Mouse (Mus musculus) heart, embryonic 13.5 days (tissue): ENCODE data around the gene Arntl2. TPM values are rescaled to one million over a fixed set of nuclear protein-coding genes. Genes with fewer than 3 reads are reported as not detected.

Experiments used
- ATAC-seq: fragments of 200-750 bp; cut with Nextera tagmentation; 2 replicates; pipeline ENCODE4 v1.8.0; 2017; ENCODE audit warnings: moderate TSS enrichment; ENCODE audit not compliant: insufficient number of reproducible peaks, low FRiP score, low TSS enrichment; ENCODE audit errors: extremely low read depth
- H3K27ac ChIP-seq: fragments of 300-500 bp; sonication (generic); replicated peaks from 2 replicates; pipeline ENCODE4 v1.5.1; 2015; ENCODE audit warnings: moderate library complexity, mild to moderate bottlenecking, inconsistent platforms
- H3K27me3 ChIP-seq: fragments of 300-500 bp; sonication (generic); replicated peaks from 2 replicates; pipeline ENCODE4 v1.6.1; 2015; ENCODE audit warnings: mild to moderate bottlenecking, inconsistent platforms
- H3K36me3 ChIP-seq: fragments of 300-500 bp; sonication (generic); 2 replicates; pipeline ENCODE4 v1.6.1; 2015; ENCODE audit warnings: mild to moderate bottlenecking, inconsistent platforms
- H3K4me1 ChIP-seq: fragments of 300-500 bp; sonication (generic); 2 replicates; pipeline ENCODE4 v1.6.1; 2015; ENCODE audit warnings: inconsistent platforms
- H3K4me2 ChIP-seq: fragments of 300-500 bp; sonication (generic); 2 replicates; pipeline ENCODE4 v1.6.1; 2015; ENCODE audit warnings: inconsistent platforms, mild to moderate bottlenecking, moderate library complexity
- H3K4me3 ChIP-seq: fragments of 300-500 bp; sonication (generic); 2 replicates; pipeline ENCODE4 v1.5.1; 2015; ENCODE audit warnings: moderate library complexity, mild to moderate bottlenecking, inconsistent platforms
- H3K9ac ChIP-seq: fragments of 300-500 bp; sonication (generic); 2 replicates; pipeline ENCODE4 v1.6.1; 2015; ENCODE audit warnings: inconsistent platforms, mild to moderate bottlenecking, moderate library complexity
- H3K9me3 ChIP-seq: fragments of 300-500 bp; sonication (generic); 2 replicates; pipeline ENCODE4 v1.6.1; 2016; ENCODE audit warnings: inconsistent platforms
- WGBS: fragments of 180-500 bp; shearing (Covaris S2); methylation state at CpG from one replicate; pipeline ENCODE4 v1.1.7; 2015; ENCODE audit warnings: mixed read lengths; 5-methylcytosine and 5-hydroxymethylcytosine counted together
- polyA plus RNA-seq: library from polyadenylated mRNA; unstranded; fragments of >200 nt; fragmentation: Nextera tagmentation; extraction: Ambion mirVana; gene quantifications from 2 replicates; pipeline ENCODE4 v1.2.1, GENCODE M21; 2015

Arntl2 gene
- 2.2 and 2.5 TPM in 2 replicates for polyA plus RNA-seq

GRCm38 (mm10) chr6:146795924-146796545, at the start of gene Arntl2:
Gene Arntl2 (plus strand): TSS chr6:146796055.
- peak; percentile 84 for ATAC-seq
- Histone ChIP-seq H3K9me3 (no peaks in the 10 kb centered on the region), H3K4me2 (peak within 1 kb of the TSS; percentile 85), H3K4me3 (peak within 1 kb of the TSS; percentile 59), H3K4me1 (peaks cover 17% of the 10 kb centered on the region), H3K36me3 (no peaks in the 10 kb centered on the region), H3K9ac (peak within 1 kb of the TSS; percentile 81), H3K27me3 (no peaks in the 10 kb centered on the region), H3K27ac (0 out of 2 replicates have a peak within 1 kb of the TSS, but pooled peaks have one; percentile 12)
- WGBS = under 1% methylated on average over 36 of the region's 36 CpGs

DNA sequence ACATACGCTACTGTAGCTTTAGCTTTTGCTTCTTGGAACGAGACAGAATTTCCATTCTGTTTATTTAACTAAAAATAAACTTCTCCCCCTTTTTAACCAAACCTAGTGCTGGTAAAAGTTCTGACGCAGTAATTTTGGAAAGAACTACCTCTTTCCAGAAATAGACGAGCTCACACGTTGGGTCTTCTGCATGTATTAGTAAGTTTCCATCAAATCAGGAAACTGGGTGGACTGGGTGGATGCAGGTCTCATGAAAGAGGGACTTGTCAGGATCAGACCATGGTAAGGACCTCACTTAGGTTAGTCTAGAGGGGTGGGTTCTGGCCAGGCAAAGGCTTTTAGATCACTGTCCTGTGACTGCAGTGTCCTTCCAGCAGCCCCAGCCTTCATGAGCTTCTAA, 49.3 kb upstream of the Arntl2 start:
- Histone ChIP-seq H3K27ac (no peak overlapping the region), H3K36me3 (0 out of 2 replicates have a peak, but pooled peaks cover 2% of the 10 kb centered on the region), H3K9me3 (no peaks in the 10 kb centered on the region), H3K4me1 (peaks cover 85% of the 10 kb centered on the region), H3K9ac (no peak overlapping the region), H3K4me3 (no peak overlapping the region), H3K27me3 (no peaks in the 10 kb centered on the region), H3K4me2 (no peak overlapping the region)
- 60% methylated on average over 5 of the region's 5 CpGs for WGBS
- ATAC-seq = no peak

DNA sequence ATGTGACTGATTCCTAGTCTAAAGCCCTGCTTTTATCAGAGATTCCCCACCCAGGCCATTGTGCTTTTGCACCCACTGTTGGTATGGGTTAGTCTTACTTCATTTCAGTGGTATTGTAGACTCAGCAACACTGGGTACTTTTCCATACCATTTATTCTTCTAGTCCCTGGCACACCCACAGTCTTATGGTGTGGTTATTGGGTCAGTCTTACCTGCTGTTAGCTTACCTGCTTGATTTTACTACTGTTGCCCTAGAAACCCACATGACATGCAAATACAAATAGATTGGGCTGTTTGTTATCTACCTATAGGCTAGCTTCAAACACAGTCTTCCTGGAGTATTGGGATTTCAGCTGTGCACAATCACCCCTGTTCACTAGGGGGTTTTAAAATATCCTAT, 48.8 kb upstream of the Arntl2 start:
- Histone ChIP-seq H3K27ac (no peak overlapping the region), H3K36me3 (0 out of 2 replicates have a peak, but pooled peaks cover 2% of the 10 kb centered on the region), H3K4me3 (no peak overlapping the region), H3K4me2 (no peak overlapping the region), H3K4me1 (peaks cover 86% of the 10 kb centered on the region), H3K27me3 (no peaks in the 10 kb centered on the region), H3K9me3 (no peaks in the 10 kb centered on the region), H3K9ac (no peak overlapping the region)
- no peak for ATAC-seq

- Histone ChIP-seq H3K9me3 (no peaks in the 10 kb centered on the region), H3K27me3 (no peaks in the 10 kb centered on the region), H3K36me3 (0 out of 2 replicates have a peak, but pooled peaks cover 2% of the 10 kb centered on the region), H3K9ac (no peak overlapping the region), H3K27ac (peak overlapping the region; percentile 84), H3K4me3 (no peak overlapping the region), H3K4me2 (0 out of 2 replicates have a peak overlapping the region, but pooled peaks have one; percentile 30), H3K4me1 (peaks cover 86% of the 10 kb centered on the region)
- WGBS = 51% methylated on average over 1 of the region's 1 CpGs
- ATAC-seq = no peak
Measured at GRCm38 (mm10) chr6:146748271-146748670, 47.6 kb upstream of the Arntl2 start.

- 8% methylated on average over 1 of the region's 1 CpGs for WGBS
- no peaks in the 10 kb centered on the region for H3K9me3 ChIP-seq
- peak overlapping the region; percentile 78 for H3K27ac ChIP-seq
- H3K4me2 ChIP-seq = no peak overlapping the region
- no peak overlapping the region for H3K4me3 ChIP-seq
- no peak for ATAC-seq
- H3K36me3 ChIP-seq = no peaks in the 10 kb centered on the region
- no peak overlapping the region for H3K9ac ChIP-seq
- H3K4me1 ChIP-seq = peaks cover 96% of the 10 kb centered on the region
- H3K27me3 ChIP-seq = no peaks in the 10 kb centered on the region
Measured at GRCm38 (mm10) chr6:146751671-146752070, 44.2 kb upstream of the Arntl2 start.

GRCm38 (mm10) chr6:146752178-146752577, 43.7 kb upstream of the Arntl2 start:
- H3K9ac ChIP-seq = peak overlapping the region; percentile 44; the same call in 1 of the 2 replicates
- WGBS = 78% methylated on average over 2 of the region's 2 CpGs
- H3K36me3 ChIP-seq = no peaks in the 10 kb centered on the region
- no peaks in the 10 kb centered on the region for H3K27me3 ChIP-seq
- ATAC-seq = no peak
- H3K4me2 ChIP-seq = no peak overlapping the region
- no peaks in the 10 kb centered on the region for H3K9me3 ChIP-seq
- peaks cover 96% of the 10 kb centered on the region for H3K4me1 ChIP-seq
- peak overlapping the region; percentile 78 for H3K27ac ChIP-seq
- H3K4me3 ChIP-seq = no peak overlapping the region

DNA sequence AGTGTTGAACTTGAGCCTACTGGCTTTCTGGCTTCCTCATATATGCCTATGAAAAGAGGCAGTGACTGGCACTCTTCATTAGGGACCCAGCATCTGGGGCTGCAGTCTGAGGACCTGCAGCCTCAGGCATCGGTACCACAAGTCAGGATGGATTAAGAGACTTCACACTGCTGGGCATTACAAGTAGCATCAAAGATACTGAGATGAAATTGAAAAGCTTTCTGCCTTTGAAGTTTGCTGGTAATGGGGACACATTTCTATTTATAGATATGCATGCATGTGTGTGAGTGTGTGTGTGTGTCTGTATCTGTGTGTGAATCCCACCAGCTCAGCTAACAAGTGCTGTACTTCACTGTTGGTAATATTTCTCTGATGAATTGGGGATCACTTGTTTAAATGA, 43.2 kb upstream of the Arntl2 start:
- Histone ChIP-seq H3K9ac (no peak overlapping the region), H3K36me3 (no peaks in the 10 kb centered on the region), H3K27ac (peak overlapping the region; percentile 78), H3K27me3 (no peaks in the 10 kb centered on the region), H3K4me2 (no peak overlapping the region), H3K9me3 (no peaks in the 10 kb centered on the region), H3K4me1 (peaks cover 92% of the 10 kb centered on the region), H3K4me3 (no peak overlapping the region)
- 30% methylated on average over 1 of the region's 1 CpGs for WGBS
- no peak for ATAC-seq

DNA sequence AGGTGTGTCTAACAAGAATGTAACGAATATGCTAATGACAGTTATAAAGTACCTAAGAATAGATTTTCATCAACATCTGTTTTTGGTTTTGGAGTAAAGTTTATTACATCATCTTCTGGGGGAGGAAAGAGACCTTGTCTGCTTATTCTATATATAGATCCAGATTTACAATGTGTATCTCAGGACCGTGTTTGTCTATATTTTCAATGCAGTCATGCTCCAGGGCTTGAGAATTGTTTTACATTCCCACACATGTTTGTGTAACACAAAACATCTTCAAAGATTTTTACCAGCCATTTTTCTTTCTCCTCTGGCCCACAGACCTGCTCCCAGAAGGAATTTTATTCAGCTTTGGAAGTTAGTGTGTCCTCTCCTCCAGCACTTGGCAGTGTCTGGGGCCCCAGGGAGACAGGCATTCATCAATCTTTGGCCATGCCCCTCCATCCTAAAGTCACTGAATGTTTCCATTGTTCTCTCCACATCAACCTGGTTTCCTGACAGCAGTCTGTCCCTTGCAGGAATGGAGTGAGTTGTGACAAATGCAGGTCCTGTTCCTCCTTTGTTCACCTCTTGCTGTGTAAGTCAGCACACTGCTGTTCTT, 42.2 kb upstream of the Arntl2 start:
- Histone ChIP-seq H3K27ac (peak overlapping the region; percentile 81), H3K36me3 (no peaks in the 10 kb centered on the region), H3K4me1 (peaks cover 81% of the 10 kb centered on the region), H3K4me3 (no peak overlapping the region), H3K9me3 (no peaks in the 10 kb centered on the region), H3K9ac (peak overlapping the region; percentile 61; the same call in 1 of the 2 replicates), H3K27me3 (no peaks in the 10 kb centered on the region), H3K4me2 (peak overlapping the region; percentile 23)
- WGBS = 34% methylated on average over 2 of the region's 2 CpGs
- no peak for ATAC-seq

DNA sequence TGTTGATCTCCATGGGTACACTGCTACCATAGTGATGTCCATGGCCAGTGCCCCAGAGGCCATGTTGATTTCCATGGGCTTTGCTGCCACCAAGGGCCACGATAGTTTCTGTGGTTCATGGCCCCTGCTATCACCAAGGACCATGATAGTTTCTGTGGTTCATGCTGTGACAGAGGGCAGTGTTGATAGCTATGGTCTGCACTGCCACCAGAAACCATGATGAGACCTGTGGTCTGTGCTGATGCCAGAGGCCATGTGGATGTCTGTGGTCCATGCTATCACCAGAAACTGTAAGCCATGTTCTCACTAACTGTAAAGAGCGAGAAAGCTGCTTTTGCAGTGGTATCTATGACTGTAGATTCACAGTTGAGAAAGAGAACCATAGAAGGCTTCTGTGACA, 40.7 kb upstream of the Arntl2 start:
- no peak overlapping the region for H3K9ac ChIP-seq
- 77% methylated on average over 2 of the region's 2 CpGs for WGBS
- no peak overlapping the region for H3K27ac ChIP-seq
- no peak overlapping the region for H3K4me3 ChIP-seq
- H3K4me2 ChIP-seq = no peak overlapping the region
- H3K36me3 ChIP-seq = peaks cover 12% of the 10 kb centered on the region
- no peaks in the 10 kb centered on the region for H3K9me3 ChIP-seq
- no peak for ATAC-seq
- peaks cover 66% of the 10 kb centered on the region for H3K4me1 ChIP-seq
- no peaks in the 10 kb centered on the region for H3K27me3 ChIP-seq

DNA sequence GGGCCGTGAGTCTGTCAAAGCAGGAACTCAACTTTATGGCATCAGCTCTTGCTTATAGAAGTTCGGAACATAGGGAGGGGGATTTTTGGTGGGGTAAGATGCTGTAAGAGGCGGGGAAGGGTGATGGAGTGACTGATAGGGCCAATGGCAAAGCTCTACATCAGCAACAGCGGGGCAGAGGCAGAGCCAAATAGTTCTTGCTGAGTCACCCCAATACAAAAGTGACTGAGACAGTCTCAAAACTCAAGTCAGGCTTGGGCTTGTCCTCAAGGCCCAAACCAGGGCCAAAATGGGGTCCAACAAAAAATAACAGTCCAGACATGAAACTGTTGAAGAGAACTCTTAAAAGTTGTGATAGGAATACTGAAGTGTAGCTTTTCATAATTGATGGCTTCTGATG, 40.2 kb upstream of the Arntl2 start:
- no peak for ATAC-seq
- H3K9me3 ChIP-seq = no peaks in the 10 kb centered on the region
- 86% methylated on average over 4 of the region's 4 CpGs for WGBS

DNA sequence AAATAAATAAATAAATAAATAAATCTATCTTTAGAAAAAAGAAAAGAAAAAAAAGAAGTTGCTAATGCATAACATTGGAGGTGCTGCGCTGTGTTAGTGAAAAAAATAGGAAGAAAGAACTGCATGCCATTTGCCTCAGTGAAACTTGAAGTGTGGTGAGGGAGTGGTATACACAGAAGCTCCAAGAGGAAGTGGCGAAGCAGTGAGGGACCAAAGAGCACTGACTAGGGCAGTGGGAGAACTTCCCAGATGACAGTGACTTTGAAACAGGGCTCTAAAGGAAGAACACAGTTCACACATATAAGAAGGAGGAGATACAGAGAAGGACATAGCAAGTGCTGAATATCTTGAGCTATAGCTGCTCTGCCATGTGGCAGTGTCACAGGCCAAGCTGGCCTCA, 36.8 kb upstream of the Arntl2 start:
- Histone ChIP-seq H3K27me3 (no peaks in the 10 kb centered on the region), H3K9ac (no peak overlapping the region), H3K4me2 (no peak overlapping the region), H3K27ac (no peak overlapping the region), H3K9me3 (no peaks in the 10 kb centered on the region), H3K4me1 (peaks cover 27% of the 10 kb centered on the region), H3K36me3 (peaks cover 36% of the 10 kb centered on the region), H3K4me3 (no peak overlapping the region)
- WGBS = 90% methylated on average over 2 of the region's 2 CpGs
- ATAC-seq = no peak

More for the DNA sequence above, 40.2 kb upstream of the Arntl2 start:
- Histone ChIP-seq H3K36me3 (peaks cover 18% of the 10 kb centered on the region), H3K27me3 (no peaks in the 10 kb centered on the region), H3K4me1 (peaks cover 61% of the 10 kb centered on the region), H3K9ac (no peak overlapping the region), H3K27ac (no peak overlapping the region), H3K4me3 (no peak overlapping the region), H3K4me2 (no peak overlapping the region)

- no peak for ATAC-seq
- no peak overlapping the region for H3K27ac ChIP-seq
- WGBS = 72% methylated on average over 2 of the region's 2 CpGs
Measured at GRCm38 (mm10) chr6:146760022-146760421, 35.8 kb upstream of the Arntl2 start.

More at GRCm38 (mm10) chr6:146760022-146760421, 35.8 kb upstream of the Arntl2 start:
- peaks cover 21% of the 10 kb centered on the region for H3K4me1 ChIP-seq
- no peak overlapping the region for H3K4me3 ChIP-seq
- no peaks in the 10 kb centered on the region for H3K9me3 ChIP-seq
- H3K36me3 ChIP-seq = peaks cover 36% of the 10 kb centered on the region
- no peak overlapping the region for H3K9ac ChIP-seq
- no peaks in the 10 kb centered on the region for H3K27me3 ChIP-seq
- no peak overlapping the region for H3K4me2 ChIP-seq
